Mouse (Mus musculus): Measurements from ENCODE around the gene Grm1.

- TF ChIP-seq CTCF (IDR thresholded peaks at IDR 0.05; ENCODE audit: low read depth) (no peak), EP300 (IDR thresholded peaks at IDR 0.05; ENCODE audit: low read depth) (no peak)
Observed at GRCm38 (mm10) chr10:10751033-10751432, 331.1 kb downstream of the Grm1 start.
